Mouse (Mus musculus): ENCODE data around the gene Phlpp2.

DNA sequence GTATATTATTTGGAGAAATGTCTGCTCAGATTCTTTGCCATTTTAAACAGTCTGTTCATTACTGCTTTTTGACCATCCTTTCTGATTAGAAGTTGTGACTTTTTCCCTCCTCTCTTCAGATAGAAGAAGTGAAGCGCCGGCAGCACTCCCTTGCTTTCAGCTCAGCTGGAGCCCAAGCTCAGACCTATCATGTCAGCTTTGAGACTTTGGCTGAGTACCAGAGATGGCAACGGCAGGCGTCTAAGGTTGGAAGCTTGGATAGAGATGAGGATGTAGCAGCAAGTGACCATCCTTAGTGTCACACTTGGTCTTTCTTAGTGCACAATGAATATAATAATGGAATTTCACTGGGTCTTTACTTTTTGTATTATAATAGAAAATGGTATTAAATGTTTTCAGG lies 39.0 kb downstream of the Phlpp2 start:
- TF ChIP-seq CTCF (IDR thresholded peaks at IDR 0.05; ENCODE audit: extremely low read depth, insufficient read depth, low read length) (no peak), POLR2A (IDR thresholded peaks at IDR 0.05; ENCODE audit: extremely low read depth, insufficient read depth, low read length) (no peak)
